Mouse (Mus musculus): ENCODE measurements around the gene Myh9. TPM values are rescaled to one million over a fixed set of nuclear protein-coding genes. Genes with fewer than 3 reads are reported as not detected.

The Myh9 gene
- polyA plus RNA-seq, 1 experiment from 2014 or later = 14.5 TPM

GRCm38 (mm10) chr15:77838530-77839387, 3.2 kb downstream of the Myh9 start:
- Histone ChIP-seq H3K9ac (peak overlapping the region; percentile 53; the same call in 1 of the 2 replicates), H3K27ac (0 out of 2 replicates have a peak overlapping the region, but pooled peaks have one; percentile 52), H3K9me3 (no peaks in the 10 kb centered on the region), H3K27me3 (no peaks in the 10 kb centered on the region), H3K36me3 (no peaks in the 10 kb centered on the region), H3K4me3 (peak overlapping the region; percentile 87; the same call in 1 of the 2 replicates), H3K4me1 (replicated peaks) (peaks cover 54% of the 10 kb centered on the region), H3K4me2 (peak overlapping the region; percentile 95)
- WGBS = 16% methylated on average over 4 of the region's 4 CpGs
- no peak for ATAC-seq (ENCODE audit: low FRiP score)

GRCm38 (mm10) chr15:77837444-77838117, 4.4 kb downstream of the Myh9 start:
- Histone ChIP-seq H3K9ac (0 out of 2 replicates have a peak overlapping the region, but pooled peaks have one; percentile 8), H3K27ac (no peak overlapping the region), H3K36me3 (no peaks in the 10 kb centered on the region), H3K27me3 (no peaks in the 10 kb centered on the region), H3K4me1 (replicated peaks) (peaks cover 54% of the 10 kb centered on the region), H3K9me3 (no peaks in the 10 kb centered on the region), H3K4me2 (no peak overlapping the region), H3K4me3 (no peak overlapping the region)
- no peak for ATAC-seq (ENCODE audit: low FRiP score)
- WGBS = 79% methylated on average over 10 of the region's 10 CpGs

- H3K4me2 ChIP-seq = no peak overlapping the region
- H3K4me1 ChIP-seq (replicated peaks) = peaks cover 54% of the 10 kb centered on the region
- no peak for ATAC-seq (ENCODE audit: low FRiP score)
- H3K36me3 ChIP-seq = 0 out of 2 replicates have a peak, but pooled peaks cover 4% of the 10 kb centered on the region
- 0 out of 2 replicates have a peak overlapping the region, but pooled peaks have one; percentile 39 for H3K9ac ChIP-seq
- H3K27ac ChIP-seq = no peak overlapping the region; the same call in 1 of the 2 replicates
- no peaks in the 10 kb centered on the region for H3K27me3 ChIP-seq
- H3K9me3 ChIP-seq = no peaks in the 10 kb centered on the region
- 69% methylated on average over 6 of the region's 6 CpGs for WGBS
- no peak overlapping the region for H3K4me3 ChIP-seq
Measured at GRCm38 (mm10) chr15:77836692-77837443, 5.1 kb downstream of the Myh9 start.

- Histone ChIP-seq H3K27me3 (no peaks in the 10 kb centered on the region), H3K9me3 (no peaks in the 10 kb centered on the region), H3K4me1 (replicated peaks) (peaks cover 52% of the 10 kb centered on the region), H3K4me3 (no peak overlapping the region), H3K36me3 (0 out of 2 replicates have a peak, but pooled peaks cover 8% of the 10 kb centered on the region), H3K27ac (peak overlapping the region; percentile 30; the same call in 1 of the 2 replicates), H3K9ac (peak overlapping the region; percentile 39; the same call in 1 of the 2 replicates), H3K4me2 (no peak overlapping the region)
- ATAC-seq (ENCODE audit: low FRiP score) = no peak
- 71% methylated on average over 9 of the region's 9 CpGs for WGBS
Measured at GRCm38 (mm10) chr15:77835930-77836653, 5.9 kb downstream of the Myh9 start.

- no peaks in the 10 kb centered on the region for H3K27me3 ChIP-seq
- 88% methylated on average over 15 of the region's 15 CpGs for WGBS
- no peak for ATAC-seq (ENCODE audit: low FRiP score)
Measured at GRCm38 (mm10) chr15:77834336-77835268, 7.4 kb downstream of the Myh9 start.

GRCm38 (mm10) chr15:77833731-77834130, 8.2 kb downstream of the Myh9 start:
- no peak overlapping the region for H3K9ac ChIP-seq
- H3K4me3 ChIP-seq = no peak overlapping the region
- peaks cover 29% of the 10 kb centered on the region for H3K4me1 ChIP-seq (replicated peaks)
- no peak for ATAC-seq (ENCODE audit: low FRiP score)
- H3K36me3 ChIP-seq = 0 out of 2 replicates have a peak, but pooled peaks cover 8% of the 10 kb centered on the region
- H3K9me3 ChIP-seq = no peaks in the 10 kb centered on the region
- WGBS = 90% methylated on average over 6 of the region's 6 CpGs
- no peak overlapping the region for H3K4me2 ChIP-seq
- H3K27ac ChIP-seq = no peak overlapping the region
- no peaks in the 10 kb centered on the region for H3K27me3 ChIP-seq

More at GRCm38 (mm10) chr15:77834336-77835268, 7.4 kb downstream of the Myh9 start:
- Histone ChIP-seq H3K27ac (no peak overlapping the region), H3K4me2 (no peak overlapping the region), H3K36me3 (0 out of 2 replicates have a peak, but pooled peaks cover 8% of the 10 kb centered on the region), H3K4me3 (no peak overlapping the region), H3K4me1 (replicated peaks) (peaks cover 37% of the 10 kb centered on the region), H3K9me3 (no peaks in the 10 kb centered on the region), H3K9ac (no peak overlapping the region)

- H3K4me1 ChIP-seq (replicated peaks) = peaks cover 24% of the 10 kb centered on the region
- H3K27me3 ChIP-seq = no peaks in the 10 kb centered on the region
- H3K9me3 ChIP-seq = no peaks in the 10 kb centered on the region
- H3K9ac ChIP-seq = no peak overlapping the region
- H3K36me3 ChIP-seq = 0 out of 2 replicates have a peak, but pooled peaks cover 8% of the 10 kb centered on the region
- no peak overlapping the region for H3K4me3 ChIP-seq
- no peak overlapping the region for H3K27ac ChIP-seq
- no peak for ATAC-seq (ENCODE audit: low FRiP score)
- H3K4me2 ChIP-seq = no peak overlapping the region
Measured at GRCm38 (mm10) chr15:77833083-77833482, 8.9 kb downstream of the Myh9 start.

GRCm38 (mm10) chr15:77832458-77832904, 9.5 kb downstream of the Myh9 start:
- 92% methylated on average over 7 of the region's 7 CpGs for WGBS
- Histone ChIP-seq H3K9me3 (no peaks in the 10 kb centered on the region), H3K4me1 (replicated peaks) (peaks cover 24% of the 10 kb centered on the region), H3K4me2 (no peak overlapping the region), H3K36me3 (0 out of 2 replicates have a peak, but pooled peaks cover 8% of the 10 kb centered on the region), H3K27me3 (no peaks in the 10 kb centered on the region), H3K9ac (no peak overlapping the region), H3K4me3 (no peak overlapping the region), H3K27ac (no peak overlapping the region)
- ATAC-seq (ENCODE audit: low FRiP score) = no peak

- Histone ChIP-seq H3K36me3 (0 out of 2 replicates have a peak, but pooled peaks cover 8% of the 10 kb centered on the region), H3K4me3 (no peak overlapping the region), H3K4me1 (replicated peaks) (peaks cover 26% of the 10 kb centered on the region), H3K9ac (no peak overlapping the region), H3K27ac (no peak overlapping the region), H3K27me3 (no peaks in the 10 kb centered on the region), H3K4me2 (no peak overlapping the region), H3K9me3 (no peaks in the 10 kb centered on the region)
- 92% methylated on average over 8 of the region's 8 CpGs for WGBS
- no peak for ATAC-seq (ENCODE audit: low FRiP score)
Measured at GRCm38 (mm10) chr15:77831754-77832457, 10.1 kb downstream of the Myh9 start.

GRCm38 (mm10) chr15:77831138-77831579, 10.8 kb downstream of the Myh9 start:
- H3K4me1 ChIP-seq (replicated peaks) = peaks cover 22% of the 10 kb centered on the region
- no peak for ATAC-seq (ENCODE audit: low FRiP score)
- no peak overlapping the region for H3K4me2 ChIP-seq
- H3K27me3 ChIP-seq = no peaks in the 10 kb centered on the region
- no peak overlapping the region for H3K27ac ChIP-seq
- H3K9ac ChIP-seq = no peak overlapping the region
- WGBS = 100% methylated on average over 2 of the region's 2 CpGs
- no peak overlapping the region for H3K4me3 ChIP-seq
- H3K9me3 ChIP-seq = no peaks in the 10 kb centered on the region
- 0 out of 2 replicates have a peak, but pooled peaks cover 8% of the 10 kb centered on the region for H3K36me3 ChIP-seq
